Mouse (Mus musculus): ENCODE results near the gene Lrrc17. TPM values are rescaled to one million over a fixed set of nuclear protein-coding genes. Genes with fewer than 3 reads are reported as not detected.

The Lrrc17 gene
- polyA plus RNA-seq, 1 experiment from 2014 or later = 6.7 TPM

DNA sequence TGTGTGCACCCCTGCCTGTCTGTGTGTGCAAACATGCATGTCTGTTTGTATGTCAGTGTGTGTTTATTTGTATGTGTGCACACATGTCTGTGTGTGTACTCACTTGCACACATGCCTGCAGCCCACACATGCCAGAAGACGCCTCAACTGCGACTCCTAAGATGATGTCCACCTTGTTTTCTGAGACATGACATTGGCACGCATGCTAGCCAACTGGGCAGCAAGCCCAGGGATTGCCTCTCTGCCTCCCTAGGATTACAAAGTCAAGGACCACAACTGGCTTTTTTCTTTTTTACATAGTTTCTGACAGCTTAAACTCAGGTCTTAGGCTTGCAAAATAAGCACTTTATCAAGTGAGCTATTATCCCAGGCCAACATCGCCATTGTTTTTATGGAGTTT, 2.4 kb downstream of the Lrrc17 start:
- Histone ChIP-seq H3K27ac (no peak overlapping the region), H3K27me3 (replicated peaks) (no peaks in the 10 kb centered on the region), H3K4me3 (no peak overlapping the region), H3K9me3 (no peaks in the 10 kb centered on the region), H3K4me1 (no peaks in the 10 kb centered on the region), H3K9ac (no peak overlapping the region), H3K4me2 (no peak overlapping the region), H3K36me3 (replicated peaks) (no peaks in the 10 kb centered on the region)
- WGBS = 79% methylated on average over 4 of the region's 4 CpGs
- ATAC-seq (replicated peaks) = no peak

DNA sequence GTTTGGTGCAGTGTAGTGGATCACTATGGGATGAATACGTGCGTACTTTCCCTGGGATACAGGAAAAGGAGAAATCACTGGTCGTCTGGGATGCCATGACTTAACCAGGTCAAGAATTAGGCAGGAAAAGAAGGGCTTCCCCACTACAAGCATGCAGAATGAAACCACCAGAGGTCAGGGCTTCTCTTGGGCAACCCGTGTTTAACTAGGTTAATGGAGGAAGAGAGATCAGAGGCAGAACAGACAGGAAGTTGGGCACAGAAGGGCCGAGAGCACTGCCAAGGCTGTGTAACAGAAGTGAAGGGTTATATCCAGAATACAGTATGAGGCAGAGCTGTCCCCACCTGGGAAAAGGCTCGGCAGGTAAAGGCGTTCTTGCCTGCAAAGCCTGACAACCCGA, 3.6 kb downstream of the Lrrc17 start:
- WGBS = 91% methylated on average over 8 of the region's 8 CpGs
- Histone ChIP-seq H3K27ac (no peak overlapping the region), H3K27me3 (replicated peaks) (no peaks in the 10 kb centered on the region), H3K4me3 (no peak overlapping the region), H3K9me3 (no peaks in the 10 kb centered on the region), H3K4me1 (no peaks in the 10 kb centered on the region), H3K36me3 (replicated peaks) (no peaks in the 10 kb centered on the region), H3K4me2 (no peak overlapping the region), H3K9ac (no peak overlapping the region)
- no peak for ATAC-seq (replicated peaks)

DNA sequence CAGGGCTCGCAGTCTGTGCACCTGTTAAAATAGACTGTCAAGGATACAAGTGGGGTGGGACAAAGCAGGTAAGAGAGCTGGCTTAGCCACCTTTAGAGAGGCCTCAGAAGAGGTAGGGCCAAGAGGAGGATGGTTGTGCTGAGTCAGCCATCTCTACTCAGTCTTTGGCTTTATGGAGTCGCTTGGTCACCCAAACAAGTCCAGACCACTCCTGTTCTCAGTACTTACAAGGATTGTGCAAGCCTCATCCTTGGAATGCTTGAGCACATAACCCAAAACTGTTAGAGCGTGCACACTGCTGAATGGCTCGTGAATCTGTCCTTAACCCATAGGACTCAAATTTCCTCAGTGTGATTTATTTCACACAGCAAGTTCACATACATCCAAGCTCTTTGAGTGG, 10.3 kb downstream of the Lrrc17 start:
- 88% methylated on average over 4 of the region's 4 CpGs for WGBS
- no peak for ATAC-seq (replicated peaks)
- Histone ChIP-seq H3K4me3 (no peak overlapping the region), H3K9me3 (no peaks in the 10 kb centered on the region), H3K4me1 (no peaks in the 10 kb centered on the region), H3K4me2 (no peak overlapping the region), H3K9ac (no peak overlapping the region), H3K27ac (no peak overlapping the region), H3K36me3 (replicated peaks) (no peaks in the 10 kb centered on the region), H3K27me3 (replicated peaks) (no peaks in the 10 kb centered on the region)

DNA sequence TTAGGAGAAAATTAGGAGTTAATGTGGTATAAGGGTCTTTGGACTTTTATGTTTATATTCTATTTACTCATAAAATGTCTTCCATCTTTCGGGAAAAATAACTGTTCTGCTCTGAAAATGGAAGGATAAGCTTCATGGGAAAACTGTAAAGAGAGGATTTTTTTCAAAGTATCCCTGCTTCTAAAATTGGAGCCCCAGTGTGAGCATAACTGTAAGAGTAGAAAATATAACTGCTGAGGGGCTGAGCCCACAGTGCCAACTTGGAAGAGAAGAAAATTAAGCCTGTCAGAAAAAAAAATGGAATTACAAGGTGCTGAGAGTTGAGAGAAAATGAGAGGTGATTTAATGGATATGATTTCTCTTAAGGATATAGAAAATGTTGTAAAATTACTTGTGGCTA, 11.4 kb downstream of the Lrrc17 start:
- no peaks in the 10 kb centered on the region for H3K4me1 ChIP-seq
- H3K36me3 ChIP-seq (replicated peaks) = no peaks in the 10 kb centered on the region
- H3K9me3 ChIP-seq = no peaks in the 10 kb centered on the region
- no peak for ATAC-seq (replicated peaks)
- no peaks in the 10 kb centered on the region for H3K27me3 ChIP-seq (replicated peaks)
- H3K4me3 ChIP-seq = no peak overlapping the region
- H3K4me2 ChIP-seq = no peak overlapping the region
- no peak overlapping the region for H3K9ac ChIP-seq
- 86% methylated on average over 1 of the region's 1 CpGs for WGBS
- no peak overlapping the region for H3K27ac ChIP-seq

DNA sequence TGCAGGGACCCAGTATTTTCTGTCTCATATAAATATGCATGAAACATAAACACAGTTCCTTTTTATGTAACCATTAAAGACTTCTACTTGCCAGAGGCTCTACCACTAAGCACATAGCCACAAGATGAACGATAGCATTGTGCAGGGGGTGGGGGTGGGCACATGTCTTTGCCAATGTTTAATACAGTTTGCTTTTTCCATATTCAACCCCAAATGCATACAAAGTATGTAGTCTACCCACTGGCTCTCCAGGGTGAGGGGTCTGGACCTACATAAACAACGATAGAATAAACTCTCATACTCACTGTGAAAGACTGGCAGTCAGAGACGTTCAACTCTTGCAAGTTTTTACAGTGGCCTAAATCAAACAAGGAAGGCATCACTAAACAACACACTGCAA, 13.1 kb downstream of the Lrrc17 start:
- ATAC-seq (replicated peaks) = no peak
- Histone ChIP-seq H3K4me1 (no peaks in the 10 kb centered on the region), H3K4me2 (no peak overlapping the region), H3K27ac (no peak overlapping the region), H3K9ac (no peak overlapping the region), H3K36me3 (replicated peaks) (no peaks in the 10 kb centered on the region), H3K27me3 (replicated peaks) (no peaks in the 10 kb centered on the region), H3K4me3 (no peak overlapping the region), H3K9me3 (no peaks in the 10 kb centered on the region)
- WGBS = 76% methylated on average over 3 of the region's 3 CpGs

DNA sequence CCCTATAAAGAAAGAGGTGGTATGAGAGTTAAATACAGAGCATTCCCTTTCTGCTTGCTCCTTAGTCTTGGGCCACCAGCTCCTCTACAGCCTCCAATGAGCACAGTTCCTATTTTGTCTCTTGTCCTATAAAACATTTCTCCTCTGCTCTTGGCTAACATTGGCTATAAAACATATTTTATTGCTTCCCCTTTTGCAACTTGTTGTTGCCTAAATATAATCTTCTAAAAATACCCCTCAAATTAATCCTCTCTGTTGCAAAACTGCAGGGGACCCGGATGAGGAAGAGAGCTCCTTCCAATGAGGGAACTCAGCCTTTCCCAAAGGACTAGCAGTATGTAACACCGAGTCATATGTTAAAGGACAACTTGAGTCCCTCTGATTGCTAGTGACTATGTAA, 20.6 kb downstream of the Lrrc17 start:
- H3K9me3 ChIP-seq = no peaks in the 10 kb centered on the region
- no peaks in the 10 kb centered on the region for H3K36me3 ChIP-seq (replicated peaks)
- no peak overlapping the region for H3K4me3 ChIP-seq
- H3K9ac ChIP-seq = no peak overlapping the region
- no peaks in the 10 kb centered on the region for H3K27me3 ChIP-seq (replicated peaks)
- H3K4me1 ChIP-seq = no peaks in the 10 kb centered on the region
- H3K4me2 ChIP-seq = no peak overlapping the region
- H3K27ac ChIP-seq = no peak overlapping the region
- ATAC-seq (replicated peaks) = no peak
- 78% methylated on average over 2 of the region's 2 CpGs for WGBS

DNA sequence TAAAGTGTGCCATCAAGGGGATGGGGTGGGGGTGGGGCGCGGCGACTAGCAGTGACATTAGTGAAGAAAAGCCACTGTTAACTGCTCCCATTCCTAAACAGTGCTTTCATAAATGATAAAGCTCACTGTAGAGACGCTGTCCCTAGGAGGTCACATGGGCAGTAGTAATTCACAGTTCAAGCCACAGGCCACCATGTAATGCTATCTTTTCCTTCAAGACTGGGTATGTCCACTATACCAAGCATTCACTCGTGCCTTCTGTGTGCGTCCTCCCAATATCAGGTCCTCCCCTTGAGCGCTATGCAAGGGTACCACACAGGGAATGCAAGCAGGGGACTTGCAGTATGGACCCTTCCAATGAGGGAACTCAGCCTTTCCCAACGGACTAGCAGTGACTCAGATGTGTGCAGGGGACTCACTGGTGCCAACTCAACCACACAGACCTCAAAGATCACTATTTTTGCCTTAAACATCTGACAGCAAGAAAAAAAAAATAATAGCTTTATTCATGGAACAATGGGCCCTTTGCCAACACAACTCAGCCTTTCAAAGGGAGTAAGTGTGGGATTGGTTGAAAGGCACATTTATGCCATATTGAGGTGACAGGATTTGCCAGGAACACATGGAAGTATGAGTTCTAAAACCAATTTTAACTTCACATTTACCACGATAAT, 22.2 kb downstream of the Lrrc17 start:
- no peak for ATAC-seq (replicated peaks)
- H3K4me1 ChIP-seq = no peaks in the 10 kb centered on the region
- H3K4me2 ChIP-seq = no peak overlapping the region
- 91% methylated on average over 9 of the region's 9 CpGs for WGBS
- H3K27ac ChIP-seq = no peak overlapping the region
- H3K27me3 ChIP-seq (replicated peaks) = no peaks in the 10 kb centered on the region
- H3K36me3 ChIP-seq (replicated peaks) = no peaks in the 10 kb centered on the region
- H3K4me3 ChIP-seq = no peak overlapping the region
- no peak overlapping the region for H3K9ac ChIP-seq
- H3K9me3 ChIP-seq = no peaks in the 10 kb centered on the region

DNA sequence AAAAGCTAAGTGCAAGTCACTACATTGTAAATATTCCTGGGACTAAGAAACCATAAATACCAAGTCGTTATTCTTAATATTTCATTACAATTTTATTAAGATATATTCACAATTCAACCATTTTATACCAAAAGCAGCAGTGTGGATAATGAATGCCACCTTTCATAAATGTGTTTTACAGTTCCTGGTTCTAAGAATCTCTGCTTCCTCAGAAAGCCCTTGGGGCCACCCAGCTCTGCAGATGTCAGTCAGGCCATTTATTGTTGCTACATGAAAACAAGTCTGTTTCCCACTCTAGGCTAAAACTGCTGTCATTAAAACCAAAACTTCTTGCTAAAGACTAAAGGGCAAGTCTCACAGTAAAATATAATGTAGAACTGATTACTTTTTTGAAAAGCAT, 24.4 kb downstream of the Lrrc17 start:
- WGBS = 88% methylated on average over 1 of the region's 1 CpGs
- H3K27me3 ChIP-seq (replicated peaks) = no peaks in the 10 kb centered on the region
- no peaks in the 10 kb centered on the region for H3K4me1 ChIP-seq
- H3K9me3 ChIP-seq = no peaks in the 10 kb centered on the region
- no peaks in the 10 kb centered on the region for H3K36me3 ChIP-seq (replicated peaks)
- no peak overlapping the region for H3K4me3 ChIP-seq
- no peak overlapping the region for H3K27ac ChIP-seq
- ATAC-seq (replicated peaks) = no peak
- H3K9ac ChIP-seq = no peak overlapping the region
- H3K4me2 ChIP-seq = no peak overlapping the region

DNA sequence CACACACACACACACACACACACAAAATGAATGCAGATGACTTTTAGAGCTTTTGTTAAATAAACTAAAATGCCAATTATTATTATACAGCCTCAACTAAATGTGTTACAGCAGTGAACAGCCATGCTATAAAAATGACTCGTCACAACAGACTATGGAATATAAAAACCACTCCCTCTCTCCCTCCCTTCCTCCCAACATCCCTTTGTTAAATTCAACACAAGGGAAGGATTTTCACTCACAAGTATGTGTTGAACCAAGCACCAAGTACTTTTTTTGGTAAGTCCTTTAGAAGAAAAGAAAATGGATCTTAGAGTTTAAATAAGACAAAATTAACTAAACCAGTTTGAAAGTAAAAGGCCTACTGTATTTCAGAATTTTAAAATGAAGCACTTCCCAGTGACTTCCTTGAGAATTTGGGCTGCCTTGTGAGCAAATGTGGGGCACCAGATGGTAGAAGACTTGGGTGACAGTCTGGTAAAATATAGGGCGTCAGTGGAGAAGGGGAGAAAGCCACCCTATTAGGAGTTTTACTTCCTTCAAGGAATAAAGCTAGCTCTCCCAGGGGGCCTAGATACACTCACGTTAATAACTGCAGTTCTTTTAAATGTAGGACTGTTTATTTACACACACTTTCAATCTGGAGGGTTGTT, 29.5 kb downstream of the Lrrc17 start:
- H3K4me1 ChIP-seq = no peaks in the 10 kb centered on the region
- no peaks in the 10 kb centered on the region for H3K27me3 ChIP-seq (replicated peaks)
- H3K4me2 ChIP-seq = no peak overlapping the region
- H3K27ac ChIP-seq = no peak overlapping the region
- H3K9ac ChIP-seq = no peak overlapping the region
- H3K4me3 ChIP-seq = no peak overlapping the region
- H3K9me3 ChIP-seq = no peaks in the 10 kb centered on the region
- 69% methylated on average over 3 of the region's 3 CpGs for WGBS
- no peak for ATAC-seq (replicated peaks)
- H3K36me3 ChIP-seq (replicated peaks) = no peaks in the 10 kb centered on the region

DNA sequence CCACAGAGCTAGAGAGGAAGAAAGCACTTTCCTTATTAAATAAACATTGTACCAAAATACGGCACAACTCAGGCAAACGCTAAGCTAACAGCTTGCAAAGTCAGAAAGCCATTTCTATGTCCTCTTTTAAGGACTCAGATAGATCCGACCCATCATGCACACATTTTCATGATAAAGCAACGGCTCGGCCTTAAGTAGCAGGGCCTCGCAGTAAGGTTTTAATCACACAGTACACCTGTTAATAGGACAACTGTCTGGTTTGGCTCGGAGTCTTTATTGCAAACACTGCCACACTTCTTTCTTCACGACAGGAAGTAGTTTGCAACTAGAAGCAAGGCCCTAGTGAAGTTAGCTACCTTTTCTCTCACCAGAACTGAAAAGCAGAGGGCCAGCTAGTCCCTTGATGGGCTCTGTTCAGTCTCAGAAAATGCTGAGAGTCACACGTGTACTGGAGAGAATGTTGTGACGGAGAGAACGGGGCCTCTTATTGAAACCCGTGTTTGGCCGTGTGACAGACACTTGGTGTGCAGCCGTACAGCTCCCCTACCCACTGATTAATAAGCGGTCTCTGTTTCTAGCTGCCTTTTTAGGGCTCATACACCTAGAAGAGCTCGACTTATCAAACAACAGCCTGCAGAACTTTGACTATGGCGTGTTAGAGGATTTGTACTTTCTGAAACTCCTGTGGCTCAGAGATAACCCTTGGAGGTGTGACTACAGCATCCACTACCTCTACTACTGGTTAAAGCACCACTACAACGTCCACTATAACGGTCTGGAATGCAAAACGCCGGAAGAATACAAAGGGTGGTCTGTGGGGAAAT, 31.2 kb downstream of the Lrrc17 start:
- no peaks in the 10 kb centered on the region for H3K36me3 ChIP-seq (replicated peaks)
- no peak overlapping the region for H3K27ac ChIP-seq
- no peak overlapping the region for H3K4me3 ChIP-seq
- no peak overlapping the region for H3K9ac ChIP-seq
- no peak overlapping the region for H3K4me2 ChIP-seq
- WGBS = 80% methylated on average over 21 of the region's 21 CpGs
- H3K4me1 ChIP-seq = no peaks in the 10 kb centered on the region
- no peaks in the 10 kb centered on the region for H3K9me3 ChIP-seq
- H3K27me3 ChIP-seq (replicated peaks) = no peaks in the 10 kb centered on the region
- ATAC-seq (replicated peaks) = no peak

DNA sequence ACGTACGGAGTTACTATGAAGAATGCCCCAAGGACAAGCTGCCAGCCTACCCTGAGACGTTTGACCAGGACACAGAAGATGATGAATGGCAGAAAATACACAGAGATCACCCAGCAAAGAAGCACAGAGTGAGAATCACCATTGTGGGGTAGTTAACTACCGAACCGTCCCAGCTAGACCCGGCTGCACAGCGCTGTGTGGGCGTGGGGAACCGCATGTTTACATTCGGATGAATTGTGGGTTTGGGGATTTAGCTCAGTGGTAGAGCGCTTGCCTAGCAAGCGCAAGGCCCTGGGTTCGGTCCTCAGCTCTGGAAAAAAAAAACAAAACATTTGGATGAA, 31.8 kb downstream of the Lrrc17 start:
- Histone ChIP-seq H3K36me3 (replicated peaks) (no peaks in the 10 kb centered on the region), H3K9ac (no peak overlapping the region), H3K4me1 (no peaks in the 10 kb centered on the region), H3K4me2 (no peak overlapping the region), H3K27me3 (replicated peaks) (no peaks in the 10 kb centered on the region), H3K27ac (no peak overlapping the region), H3K4me3 (no peak overlapping the region), H3K9me3 (no peaks in the 10 kb centered on the region)
- WGBS = 88% methylated on average over 13 of the region's 13 CpGs
- no peak for ATAC-seq (replicated peaks)

DNA sequence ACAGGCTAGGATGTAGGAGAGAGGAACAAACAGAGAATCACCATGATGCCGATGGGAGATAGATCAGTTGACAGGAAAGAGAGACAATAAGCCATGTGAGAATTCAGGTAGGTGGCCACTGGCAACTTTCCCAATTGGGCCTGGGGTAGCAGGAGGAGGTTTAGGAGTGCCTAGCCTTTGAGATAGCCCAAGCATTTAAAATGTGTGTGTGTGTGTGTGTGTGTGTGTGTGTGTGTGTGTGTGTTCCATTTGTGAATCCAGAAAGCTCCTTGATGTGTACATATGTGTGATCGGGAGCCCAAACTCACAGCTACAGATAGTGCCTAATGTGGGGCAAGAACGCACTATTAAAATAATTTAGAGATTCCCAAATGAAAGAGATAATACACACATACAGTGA, 34.8 kb downstream of the Lrrc17 start:
- WGBS = 95% methylated on average over 3 of the region's 3 CpGs

DNA sequence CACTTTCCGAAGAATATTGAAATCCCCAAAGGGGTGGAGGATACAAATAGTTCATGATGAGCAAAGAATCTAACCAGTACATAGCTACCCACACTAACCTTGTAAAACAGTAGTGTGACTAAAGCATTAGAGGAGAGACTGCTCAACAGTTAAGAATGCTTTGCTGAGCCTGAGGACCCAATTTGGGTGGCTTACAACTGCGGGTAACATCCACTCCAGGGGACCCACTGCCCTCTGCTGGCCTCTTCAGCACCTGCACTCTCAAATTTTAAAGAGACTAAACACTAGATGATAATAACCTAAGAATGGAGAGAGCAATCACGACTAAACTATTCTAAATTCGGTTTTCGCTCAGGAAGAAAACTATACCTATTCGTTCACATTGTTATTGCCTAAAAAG, 43.4 kb downstream of the Lrrc17 start:
- Histone ChIP-seq H3K4me3 (no peak overlapping the region), H3K27me3 (replicated peaks) (no peaks in the 10 kb centered on the region), H3K27ac (no peak overlapping the region), H3K36me3 (replicated peaks) (no peaks in the 10 kb centered on the region), H3K4me1 (no peaks in the 10 kb centered on the region), H3K9ac (no peak overlapping the region), H3K4me2 (no peak overlapping the region), H3K9me3 (no peaks in the 10 kb centered on the region)
- ATAC-seq (replicated peaks) = no peak
- 57% methylated on average over 6 of the region's 6 CpGs for WGBS

More for the DNA sequence above, 34.8 kb downstream of the Lrrc17 start:
- no peaks in the 10 kb centered on the region for H3K9me3 ChIP-seq
- no peaks in the 10 kb centered on the region for H3K4me1 ChIP-seq
- no peak overlapping the region for H3K4me3 ChIP-seq
- no peaks in the 10 kb centered on the region for H3K36me3 ChIP-seq (replicated peaks)
- no peak for ATAC-seq (replicated peaks)
- no peak overlapping the region for H3K27ac ChIP-seq
- H3K4me2 ChIP-seq = no peak overlapping the region
- no peaks in the 10 kb centered on the region for H3K27me3 ChIP-seq (replicated peaks)
- H3K9ac ChIP-seq = no peak overlapping the region
